Mouse (Mus musculus): ENCODE results near the gene Fbxl15. TPM values are rescaled to one million over a fixed set of nuclear protein-coding genes. Genes with fewer than 3 reads are reported as not detected.

Gene Fbxl15
- polyA plus RNA-seq, 1 experiment from 2014 or later, result 13.9 TPM

DNA sequence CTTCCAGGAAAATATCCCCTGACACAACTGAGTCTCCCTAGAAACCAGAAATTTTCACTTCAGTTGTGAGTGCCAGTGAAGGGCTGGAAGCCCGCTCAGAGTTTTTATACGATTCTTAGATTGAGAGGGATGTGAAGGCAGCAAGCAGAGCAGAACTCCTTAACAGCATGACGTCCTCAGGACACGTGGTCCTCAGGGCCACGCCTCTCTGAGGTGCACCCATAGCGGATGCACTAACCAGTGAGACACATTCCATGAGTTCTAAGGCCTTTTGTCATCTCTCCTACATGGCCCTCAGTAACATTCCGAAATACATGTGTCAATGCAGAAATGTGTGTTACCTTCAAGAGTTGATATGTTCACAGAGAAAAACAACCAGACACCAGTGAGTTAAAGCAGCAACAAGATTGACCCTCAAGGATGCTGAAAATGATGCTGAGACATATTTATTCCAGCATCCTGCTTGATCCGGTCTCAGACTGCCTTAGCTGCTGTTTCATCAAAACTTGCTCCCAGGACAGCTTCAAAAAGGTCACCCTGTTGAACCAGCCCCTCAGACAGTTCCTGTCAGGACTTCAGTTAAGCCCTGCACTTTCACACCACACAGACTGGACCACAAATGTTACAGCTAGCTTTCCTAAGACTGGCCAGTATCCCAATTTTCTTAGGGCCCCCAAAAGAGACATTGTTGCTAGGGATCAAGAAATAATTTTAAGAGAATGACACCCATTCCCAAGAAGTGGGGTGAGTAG lies 27.5 kb upstream of the Fbxl15 start:
- TF ChIP-seq CTCF (IDR thresholded peaks at IDR 0.05), result no peak
- no peak for ATAC-seq
- ChIA-PET POLR2A (interaction anchor here (1.2 kb wide), 1 partner anchor 28 kb away, joined by 3 read pairs; the partner anchor contains the start of gene Fbxl15), CTCF (interaction anchor here (0.7 to 4.1 kb wide), 3 partner anchors 13 to 29 kb away, joined by 3 to 35 read pairs (median 4); partner anchors contain the start of gene Fbxl15)
- in situ Hi-C loops (cut with MboI; ENCODE audit: low pct_unique_long_range_greater_than_20kb), result no loop called here
- DNase-seq (ENCODE audit: low read depth, low spot score), result no peak
- H3K27me3 ChIP-seq, result no peaks in the 10 kb centered on the region

DNA sequence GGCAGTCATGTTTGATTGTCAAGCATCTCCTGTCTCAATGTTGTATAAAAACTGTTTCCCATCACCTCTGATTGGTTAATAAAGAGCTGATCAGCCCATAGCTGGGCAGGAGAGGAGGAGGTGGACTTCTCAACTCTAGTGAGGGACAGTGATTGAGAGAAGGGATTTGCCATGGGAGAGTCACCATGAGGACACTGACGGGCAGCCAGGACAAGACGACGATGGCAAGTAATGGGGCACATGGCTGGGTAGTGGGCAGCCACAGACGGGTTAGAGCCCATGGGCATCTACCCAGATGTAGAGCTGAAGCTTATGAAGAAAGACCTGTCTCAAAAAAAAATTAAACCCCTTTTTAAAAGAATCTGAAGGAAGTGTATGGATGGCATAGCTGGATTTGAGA lies 25.4 kb upstream of the Fbxl15 start:
- in situ Hi-C loops (cut with MboI; ENCODE audit: low pct_unique_long_range_greater_than_20kb), result no loop called here
- no peaks in the 10 kb centered on the region for H3K27me3 ChIP-seq
- DNase-seq (ENCODE audit: low read depth, low spot score) (no peak), ATAC-seq (no peak)
- ChIA-PET POLR2A (interaction anchor here (0.8 to 1.5 kb wide), 3 partner anchors 13 to 35 kb away, joined by 3 to 5 read pairs (median 3); no protein-coding TSS in a partner anchor), CTCF (interaction anchor here (1.1 to 4.1 kb wide), 4 partner anchors 15 to 167 kb away, joined by 3 to 35 read pairs (median 10); partner anchors contain the start of gene Fbxl15)
- TF ChIP-seq CTCF (IDR thresholded peaks at IDR 0.05), result no peak

DNA sequence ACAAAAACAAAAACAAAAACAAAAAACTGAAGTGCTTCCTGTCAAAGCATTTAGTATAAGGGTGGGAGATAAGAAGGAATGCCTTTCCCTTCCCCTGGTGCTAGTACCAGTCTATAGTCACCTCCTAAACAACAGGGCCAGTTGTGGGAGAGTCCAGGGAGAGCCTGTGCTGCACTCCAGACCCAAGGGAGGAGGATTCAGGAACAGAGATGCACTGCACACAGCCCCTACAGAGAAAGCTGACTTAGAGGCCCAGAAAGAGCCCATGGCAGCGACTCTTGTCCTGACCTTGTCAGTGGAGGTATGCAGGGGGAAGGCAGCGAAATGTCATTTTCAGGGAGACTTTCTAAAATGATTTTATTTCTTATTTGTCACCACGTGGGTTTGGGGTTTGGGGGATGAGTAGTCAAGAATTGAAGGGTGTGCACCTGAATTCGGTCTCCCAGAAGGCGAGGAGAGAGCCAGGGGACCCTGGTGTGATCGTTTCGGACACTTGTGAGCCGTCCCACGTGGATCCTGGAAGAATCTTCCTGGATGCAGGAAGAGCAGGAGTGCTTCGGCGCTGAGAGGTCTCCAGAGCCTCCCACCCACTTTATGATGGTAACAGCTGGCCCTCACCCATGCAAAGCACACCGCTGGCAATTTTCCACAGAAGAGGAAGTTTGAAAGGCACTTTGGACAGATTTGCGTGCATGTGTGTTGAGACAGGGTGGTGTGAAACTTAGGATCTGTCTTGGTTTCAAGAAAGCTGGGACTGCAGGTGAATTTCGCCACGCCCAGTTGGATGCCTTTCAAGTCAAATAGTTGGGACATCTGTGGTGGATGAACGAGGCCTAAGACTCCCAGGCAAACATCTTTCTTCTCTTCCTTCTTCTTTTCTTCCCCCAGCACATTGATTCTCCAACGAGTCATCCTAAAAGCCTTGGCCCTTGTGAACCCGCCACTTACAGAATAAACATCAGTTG lies 24.5 kb upstream of the Fbxl15 start:
- TF ChIP-seq CTCF (IDR thresholded peaks at IDR 0.05), result no peak
- ATAC-seq (no peak), DNase-seq (ENCODE audit: low read depth, low spot score) (no peak)
- H3K27me3 ChIP-seq, result no peaks in the 10 kb centered on the region
- CTCF ChIA-PET, result interaction anchor here (0.8 to 4.1 kb wide), 11 partner anchors 11 to 168 kb away, joined by 3 to 35 read pairs (median 4); partner anchors contain the start of gene Fbxl15
- POLR2A ChIA-PET, result interaction anchor here (0.6 to 2.1 kb wide), 4 partner anchors 24 to 34 kb away, joined by 3 to 15 read pairs (median 4); partner anchors contain the start of genes Fbxl15 and Psd
- in situ Hi-C loops (cut with MboI; ENCODE audit: low pct_unique_long_range_greater_than_20kb), result no loop called here

DNA sequence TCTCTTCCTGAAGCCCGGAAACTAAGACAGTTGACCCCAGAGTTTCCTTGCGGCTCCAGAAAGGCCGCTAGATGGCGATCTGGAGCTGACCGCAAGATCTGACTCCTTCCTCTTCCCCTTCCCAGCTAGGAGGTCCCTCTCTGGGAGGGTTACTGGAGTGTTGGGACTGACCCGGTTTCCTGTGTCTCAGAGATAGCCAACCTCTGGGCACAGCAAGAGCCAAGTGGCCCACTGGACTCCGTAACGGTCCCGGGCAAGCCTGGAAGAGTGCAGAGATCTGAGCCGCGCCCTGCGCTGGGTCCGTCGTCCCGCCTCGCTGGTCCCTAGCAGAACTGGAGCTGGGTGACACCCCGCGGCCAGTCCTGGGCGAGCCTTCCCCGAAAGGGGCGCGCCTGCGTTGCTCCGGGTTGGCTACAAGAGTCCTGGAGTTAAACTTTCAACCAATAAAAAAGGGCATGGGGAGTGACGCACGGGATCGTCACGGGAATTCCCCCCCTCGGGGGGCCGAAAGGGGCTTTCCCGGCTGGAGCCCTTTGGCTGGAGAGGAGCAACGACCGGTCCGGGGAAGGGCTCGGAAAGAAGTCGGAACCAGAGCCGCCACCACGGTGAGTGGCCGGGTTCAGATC lies 23.7 kb upstream of the Fbxl15 start, which contains the start of gene Nfkb2:
Gene Nfkb2 (plus strand): TSS at position 105 of the 626 bp plus-strand sequence.
- DNase-seq (ENCODE audit: low read depth, low spot score) (peak; percentile 90), ATAC-seq (peak; percentile 91)
- ChIA-PET CTCF (interaction anchor here (0.8 to 4.1 kb wide), 13 partner anchors 11 to 168 kb away, joined by 3 to 35 read pairs (median 4); partner anchors contain the start of gene Fbxl15), POLR2A (interaction anchor here (0.6 to 2.1 kb wide), 2 partner anchors 23 to 25 kb away, joined by 4 to 15 read pairs; partner anchors contain the start of genes Fbxl15 and Psd)
- H3K27me3 ChIP-seq, result no peaks in the 10 kb centered on the region
- no peak for TF ChIP-seq CTCF (IDR thresholded peaks at IDR 0.05)
- in situ Hi-C loops (cut with MboI; ENCODE audit: low pct_unique_long_range_greater_than_20kb), result no loop called here

DNA sequence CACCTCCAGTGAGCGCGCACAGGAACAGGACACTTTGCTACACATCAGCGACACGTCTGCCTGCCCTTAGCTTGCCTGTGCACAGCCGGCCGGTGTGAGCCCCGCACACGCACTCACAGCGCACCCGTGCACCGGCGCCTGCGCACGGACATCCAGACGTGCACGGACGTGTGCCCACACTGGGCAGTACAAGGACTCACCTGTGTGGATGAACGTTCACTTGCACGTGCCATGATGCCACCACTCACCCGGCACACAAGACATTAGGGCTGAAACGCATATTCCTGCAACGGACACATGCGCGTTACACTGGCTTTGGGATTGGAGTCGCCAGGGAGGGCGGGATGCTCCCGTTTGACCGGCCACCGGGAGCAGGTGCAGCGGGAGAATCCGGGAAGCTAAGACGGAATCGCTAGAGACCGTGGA lies 23.1 kb upstream of the Fbxl15 start:
- no peaks in the 10 kb centered on the region for H3K27me3 ChIP-seq
- in situ Hi-C loops (cut with MboI; ENCODE audit: low pct_unique_long_range_greater_than_20kb), result no loop called here
- no peak for DNase-seq (ENCODE audit: low read depth, low spot score)
- peak; percentile 13 for ATAC-seq
- POLR2A ChIA-PET, result interaction anchor here (2.1 kb wide), 1 partner anchor 24 kb away, joined by 15 read pairs; the partner anchor contains the start of gene Fbxl15
- no peak for TF ChIP-seq CTCF (IDR thresholded peaks at IDR 0.05)
- CTCF ChIA-PET, result interaction anchor here (0.8 to 4.1 kb wide), 10 partner anchors 14 to 169 kb away, joined by 3 to 35 read pairs (median 4); partner anchors contain the start of gene Fbxl15

DNA sequence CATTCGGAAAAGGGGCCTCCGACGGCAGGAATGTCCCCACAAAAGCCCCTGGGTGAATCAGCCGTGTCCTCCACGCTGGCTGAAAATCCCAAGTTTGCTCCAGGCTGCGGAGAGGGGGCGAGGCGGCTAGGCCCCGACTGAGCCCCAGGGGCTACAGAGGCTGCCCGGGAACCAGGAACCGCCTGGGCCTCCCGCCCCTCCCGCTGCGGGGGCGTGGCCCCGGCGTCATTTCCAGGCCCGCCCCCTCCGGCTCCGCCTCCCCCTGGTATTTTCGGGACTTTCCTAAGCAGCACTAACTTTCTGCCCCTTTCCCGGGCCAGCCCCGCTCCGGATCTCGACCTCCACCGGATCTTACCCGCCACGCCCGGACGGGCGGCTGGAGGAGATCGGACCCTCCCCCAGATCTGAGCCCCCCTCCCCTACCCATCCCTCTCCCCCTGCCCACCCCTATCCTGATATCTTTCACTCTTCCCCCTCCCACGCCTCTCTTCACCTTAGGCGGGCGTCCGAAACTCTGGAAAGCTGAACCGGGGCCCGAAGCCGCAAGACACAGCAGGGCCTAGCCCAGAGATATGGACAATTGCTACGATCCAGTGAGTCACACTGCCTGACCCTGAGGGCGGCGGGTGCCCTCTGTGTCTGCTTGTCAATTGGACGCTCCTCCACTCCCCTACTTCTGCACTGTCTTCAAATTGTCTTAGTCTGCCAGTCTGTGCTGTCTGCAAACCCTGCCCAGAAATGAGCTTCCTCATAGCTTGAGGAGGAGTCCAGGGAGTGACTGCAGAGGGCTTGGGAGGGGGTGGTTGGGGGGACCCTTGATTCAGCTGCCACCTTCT lies 22.3 kb upstream of the Fbxl15 start:
- POLR2A ChIA-PET, result interaction anchor here (1.0 to 2.1 kb wide), 3 partner anchors 9 to 23 kb away, joined by 4 to 15 read pairs (median 7); partner anchors contain the start of gene Fbxl15
- in situ Hi-C loops (cut with MboI; ENCODE audit: low pct_unique_long_range_greater_than_20kb), result no loop called here

DNA sequence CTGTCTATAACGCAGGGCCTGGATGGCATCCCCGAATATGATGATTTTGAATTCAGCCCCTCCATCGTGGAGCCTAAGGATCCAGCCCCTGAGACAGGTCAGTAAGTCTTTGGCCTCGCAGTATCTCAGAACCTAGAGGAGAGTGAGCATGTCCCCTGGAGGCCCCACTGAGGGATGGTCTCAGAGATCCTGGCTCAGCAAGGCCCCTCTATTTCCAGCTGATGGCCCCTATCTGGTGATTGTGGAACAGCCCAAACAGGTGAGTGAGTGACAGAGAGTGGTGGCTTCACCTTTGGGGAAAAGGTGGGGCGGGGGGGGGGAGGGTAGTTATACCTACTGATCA lies 21.7 kb upstream of the Fbxl15 start:
- ChIA-PET POLR2A (interaction anchor here (0.6 to 1.7 kb wide), 3 partner anchors 9 to 130 kb away, joined by 3 to 7 read pairs (median 4); partner anchors contain the start of gene Fbxl15), CTCF (interaction anchor here (1.2 to 1.9 kb wide), 3 partner anchors 8 to 24 kb away, joined by 3 to 5 read pairs (median 4); partner anchors contain the start of gene Fbxl15)

More for the DNA sequence above, 22.3 kb upstream of the Fbxl15 start:
- ATAC-seq (peak; percentile 52), DNase-seq (ENCODE audit: low read depth, low spot score) (no peak)
- TF ChIP-seq CTCF (IDR thresholded peaks at IDR 0.05), result no peak
- no peaks in the 10 kb centered on the region for H3K27me3 ChIP-seq
- CTCF ChIA-PET, result interaction anchor here (1.0 to 1.9 kb wide), 4 partner anchors 9 to 71 kb away, joined by 3 to 5 read pairs (median 4); partner anchors contain the start of gene Fbxl15

DNA sequence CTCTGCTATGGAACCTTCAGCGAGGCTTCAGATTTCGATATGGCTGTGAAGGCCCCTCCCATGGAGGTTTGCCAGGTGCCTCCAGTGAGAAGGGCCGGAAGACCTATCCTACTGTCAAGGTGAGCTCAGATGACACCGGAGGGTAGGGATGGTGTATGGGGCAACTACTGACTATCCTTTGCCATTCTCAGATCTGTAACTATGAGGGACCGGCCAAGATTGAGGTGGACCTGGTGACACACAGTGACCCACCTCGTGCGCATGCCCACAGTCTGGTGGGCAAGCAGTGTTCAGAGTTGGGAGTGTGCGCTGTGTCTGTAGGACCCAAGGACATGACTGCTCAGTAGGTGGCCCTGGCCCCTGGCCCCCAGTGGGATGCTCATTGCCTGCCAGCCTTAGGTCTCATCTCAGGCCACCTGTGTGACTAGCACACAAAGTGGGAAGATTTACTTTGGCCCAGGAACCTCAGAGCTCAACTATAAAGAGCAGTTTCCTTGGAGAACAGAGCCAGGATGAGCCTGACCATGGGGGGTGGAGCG lies 21.2 kb upstream of the Fbxl15 start:
- no peaks in the 10 kb centered on the region for H3K27me3 ChIP-seq
- ChIA-PET CTCF (interaction anchor here (1.2 to 1.9 kb wide), 2 partner anchors 21 to 23 kb away, joined by 4 to 5 read pairs; partner anchors contain the start of gene Fbxl15), POLR2A (interaction anchor here (0.6 to 1.7 kb wide), 4 partner anchors 8 to 129 kb away, joined by 3 to 7 read pairs (median 4); partner anchors contain the start of gene Fbxl15)
- TF ChIP-seq CTCF (IDR thresholded peaks at IDR 0.05), result no peak
- DNase-seq (ENCODE audit: low read depth, low spot score) (no peak), ATAC-seq (no peak)
- in situ Hi-C loops (cut with MboI; ENCODE audit: low pct_unique_long_range_greater_than_20kb), result no loop called here

More for the DNA sequence above, 21.7 kb upstream of the Fbxl15 start:
- in situ Hi-C loops (cut with MboI; ENCODE audit: low pct_unique_long_range_greater_than_20kb), result no loop called here
- no peak for ATAC-seq
- no peaks in the 10 kb centered on the region for H3K27me3 ChIP-seq
- TF ChIP-seq CTCF (IDR thresholded peaks at IDR 0.05), result no peak
- no peak for DNase-seq (ENCODE audit: low read depth, low spot score)
